15 mouse cellular contexts compared by ENCODE assay signal in genomic region chr1:166281287-166281686, GRCm38 (mm10). TPM values are rescaled to one million over a fixed set of nuclear protein-coding genes. Genes with fewer than 3 reads are reported as not detected.
A peak's percentile ranks its signal among the peaks of the same experiment; 100 is the strongest.
DNase-seq lines count a peak whose midpoint lies in the region; TF ChIP-seq lines count a peak whose summit lies in the region.
"Had no signal": no experiment of that assay in that cellular context is flagged by ENCODE, and none has a peak within 500 bp of the region (broad histone marks: within the 10 kb centered on the region; RNA-seq: fewer than 3 reads in every experiment).

No protein-coding gene starts in this region.

- peaks cover 4% of the 10 kb centered on the region; the same call in 1 of the 2 replicates for H3K36me3 ChIP-seq in hindbrain, embryonic 10.5 days
- peaks cover 32% of the 10 kb centered on the region for H3K36me3 ChIP-seq in midbrain, embryonic 10.5 days
- no peaks in the 10 kb centered on the region for H3K36me3 ChIP-seq in kidney, adult 2 months (ENCODE audit: control insufficient read depth, insufficient read depth, low read length)
- H3K36me3 ChIP-seq: liver, embryonic 12.5 days had no signal

- peak overlapping the region; percentile 30 for H3K4me3 ChIP-seq in hindbrain, embryonic 10.5 days
- peak overlapping the region; percentile 37 for H3K4me3 ChIP-seq in midbrain, embryonic 10.5 days
- no peak overlapping the region for H3K4me3 ChIP-seq in olfactory bulb, adult 2 months (ENCODE audit: insufficient read depth, low read depth, low read length)
- no peak overlapping the region for H3K4me3 ChIP-seq in lung, adult 2 months (replicated peaks; ENCODE audit: extremely low read depth, low read depth, low read length)
- H3K4me3 ChIP-seq in kidney, adult 2 months (ENCODE audit: insufficient read depth, low read depth, low read length) = no peak overlapping the region
- H3K4me3 ChIP-seq: liver, embryonic 12.5 days had no signal

- peaks cover 93% of the 10 kb centered on the region for H3K4me1 ChIP-seq in hindbrain, embryonic 10.5 days (replicated peaks)
- peaks cover 99% of the 10 kb centered on the region for H3K4me1 ChIP-seq in midbrain, embryonic 10.5 days
- H3K4me1 ChIP-seq in olfactory bulb, adult 2 months (ENCODE audit: control insufficient read depth, insufficient read depth, low read length) = peaks cover 34% of the 10 kb centered on the region
- peaks cover 3% of the 10 kb centered on the region; the same call in 1 of the 2 replicates for H3K4me1 ChIP-seq in lung, adult 2 months (ENCODE audit: control insufficient read depth, insufficient read depth, low read length)
- peaks cover 14% of the 10 kb centered on the region for H3K4me1 ChIP-seq in kidney, adult 2 months (ENCODE audit: control insufficient read depth, insufficient read depth, low read length)
- H3K4me1 ChIP-seq: liver, embryonic 12.5 days had no signal

- TF ChIP-seq POLR2A in olfactory bulb, adult 2 months (IDR thresholded peaks at IDR 0.05; ENCODE audit: insufficient read depth, low read depth, low read length) = no peak
- no peak for TF ChIP-seq POLR2A in lung, adult 2 months (IDR thresholded peaks at IDR 0.05; ENCODE audit: borderline replicate concordance, extremely low read depth, low read depth, low read length)
- no peak for TF ChIP-seq POLR2A in kidney, adult 2 months (IDR thresholded peaks at IDR 0.05; ENCODE audit: low read depth, low read length)

- no peak for TF ChIP-seq CTCF in olfactory bulb, adult 2 months (IDR thresholded peaks at IDR 0.05; ENCODE audit: insufficient read depth, low read depth, low read length)
- no peak for TF ChIP-seq CTCF in lung, adult 2 months (IDR thresholded peaks at IDR 0.05; ENCODE audit: insufficient read depth, low read length)
- no peak for TF ChIP-seq CTCF in kidney, adult 2 months (conservative IDR thresholded peaks at IDR 0.05; ENCODE audit: insufficient read depth, insufficient read length, low read depth, low read length)

- WGBS in hindbrain, embryonic 10.5 days = 32% methylated on average over 1 of the region's 1 CpGs
- 9% methylated on average over 1 of the region's 1 CpGs for WGBS in midbrain, embryonic 10.5 days
- WGBS in olfactory bulb, adult 2 months = 50% methylated on average over 1 of the region's 1 CpGs
- 81% methylated on average over 1 of the region's 1 CpGs for WGBS in lung, adult 2 months
- 75% methylated on average over 1 of the region's 1 CpGs for WGBS in kidney, adult 2 months

- H3K9me3 ChIP-seq in hindbrain, embryonic 10.5 days = no peaks in the 10 kb centered on the region
- H3K9me3 ChIP-seq in midbrain, embryonic 10.5 days (replicated peaks) = no peaks in the 10 kb centered on the region
- H3K9me3 ChIP-seq: liver, embryonic 12.5 days had no signal

- H3K27ac ChIP-seq in hindbrain, embryonic 10.5 days = peak overlapping the region; percentile 91
- H3K27ac ChIP-seq in midbrain, embryonic 10.5 days (replicated peaks) = peak overlapping the region; percentile 91
- peak overlapping the region; percentile 69 for H3K27ac ChIP-seq in olfactory bulb, adult 2 months (ENCODE audit: insufficient read depth, low read depth, low read length)
- H3K27ac ChIP-seq in kidney, adult 2 months (ENCODE audit: insufficient read depth, low read depth, low read length) = no peak overlapping the region
- H3K27ac ChIP-seq: liver, embryonic 12.5 days had no signal

- DNase-seq in testis, postnatal 14 days (ENCODE audit: low spot score) = peak; percentile 54
- no peak for DNase-seq in testis, postnatal 10 days (ENCODE audit: low spot score)
- no peak for DNase-seq in hindbrain, embryonic 10.5 days (ENCODE audit: low spot score)
- DNase-seq in midbrain, embryonic 10.5 days (ENCODE audit: low spot score) = no peak
- no peak for DNase-seq in lung, adult 2 months
- DNase-seq in spleen, postnatal 10 days (ENCODE audit: low spot score in 2 of 2) = no peak
- DNase-seq in kidney, adult 2 months = no peak
- DNase-seq: adrenal gland, adult 8-10 months; heart, postnatal 10 days; lung, postnatal 14 days had no signal

- no peaks in the 10 kb centered on the region for H3K27me3 ChIP-seq in hindbrain, embryonic 10.5 days (ENCODE audit: insufficient read depth, poor library complexity, severe bottlenecking)
- H3K27me3 ChIP-seq in midbrain, embryonic 10.5 days (ENCODE audit: low read depth, poor library complexity, severe bottlenecking) = no peaks in the 10 kb centered on the region
- H3K27me3 ChIP-seq in kidney, adult 2 months (replicated peaks; ENCODE audit: control insufficient read depth, insufficient read depth, low read length) = no peaks in the 10 kb centered on the region
- H3K27me3 ChIP-seq: Patski had no signal

RNA-seq across cellular contexts. Expression of gene Ildr2, which starts 27.3 kb away (rescaled TPM):
- polyA plus RNA-seq in hindbrain, embryonic 10.5 days (2016; fragmentation: Nextera tagmentation; extraction: Ambion mirVana) = 6.3 and 8.1 TPM in 2 replicates
- 14.9 and 15.1 TPM in 2 replicates for polyA plus RNA-seq in midbrain, embryonic 10.5 days (2016; fragmentation: Nextera tagmentation; extraction: Ambion mirVana)
- 36.7 and 55.3 TPM in 2 replicates for polyA plus RNA-seq in olfactory bulb, adult 2 months (2012; ENCODE audit: insufficient read depth, insufficient read length, low replicate concordance, missing spikeins)
- polyA plus RNA-seq in lung, adult 2 months (2012; rRNA removed) = 1.1 and 2.3 TPM in 2 replicates
- polyA plus RNA-seq in kidney, adult 2 months (2012; rRNA removed) = 11.0 and 12.3 TPM in 2 replicates

RNA-seq across cellular contexts. Expression of gene Mael, which starts 42.7 kb away (rescaled TPM):
- 0.09 TPM in 1 of 2 replicates, not detected in the other for polyA plus RNA-seq in hindbrain, embryonic 10.5 days (2016; fragmentation: Nextera tagmentation; extraction: Ambion mirVana)
- 0.10 TPM in 1 of 2 replicates, not detected in the other for polyA plus RNA-seq in midbrain, embryonic 10.5 days (2016; fragmentation: Nextera tagmentation; extraction: Ambion mirVana)
- polyA plus RNA-seq in olfactory bulb, adult 2 months (2012; ENCODE audit: insufficient read depth, insufficient read length, low replicate concordance, missing spikeins) = not detected in 2 replicates
- not detected in 2 replicates for polyA plus RNA-seq in lung, adult 2 months (2012; rRNA removed)
- 0.11 TPM in 2 replicates for polyA plus RNA-seq in kidney, adult 2 months (2012; rRNA removed)
- polyA plus RNA-seq: kidney, embryonic 14.5 days; liver, embryonic 12.5 days; Patski; stomach, embryonic 16.5 days had no signal

Comparison
In these comparisons a context has a peak if more than half of its experiments do, and no peak if none do; other contexts are left out.
1. H3K4me3 ChIP-seq: peak in hindbrain, embryonic 10.5 days (single experiment) and midbrain, embryonic 10.5 days (single experiment); none in olfactory bulb, adult 2 months (single experiment), lung, adult 2 months (single experiment) and kidney, adult 2 months (single experiment).